In genomic region chr1:89703294-89703693, GRCm38 (mm10) we compare ENCODE assay signal across 8 mouse cellular contexts.
DNase-seq lines count a peak whose midpoint lies in the region; ATAC-seq and TF ChIP-seq lines count a peak whose summit lies in the region.
"Had no signal": no experiment of that assay in that cellular context is flagged by ENCODE, and none has a peak within 500 bp of the region (broad histone marks: within the 10 kb centered on the region; RNA-seq: fewer than 3 reads in every experiment).

No protein-coding gene starts in this region.

- TF ChIP-seq CTCF in kidney, postnatal 0 days (IDR thresholded peaks at IDR 0.05; ENCODE audit: low read depth), result no peak
- no peak for TF ChIP-seq CTCF in lung, adult 2 months (IDR thresholded peaks at IDR 0.05; ENCODE audit: insufficient read depth, low read length)
- no peak for TF ChIP-seq CTCF in cerebellum, adult 2 months (IDR thresholded peaks at IDR 0.05; ENCODE audit: borderline replicate concordance, insufficient read depth, low read depth, low read length)

- H3K9me3 ChIP-seq in kidney, postnatal 0 days (replicated peaks; ENCODE audit: low read length), result no peaks in the 10 kb centered on the region
- no peaks in the 10 kb centered on the region for H3K9me3 ChIP-seq in heart, embryonic 12.5 days (replicated peaks)

- no peak overlapping the region for H3K27ac ChIP-seq in kidney, postnatal 0 days
- H3K27ac ChIP-seq in heart, embryonic 12.5 days (ENCODE audit: poor library complexity, severe bottlenecking), result 0 out of 2 replicates have a peak overlapping the region, but pooled peaks have one; percentile 38
- no peak overlapping the region for H3K27ac ChIP-seq in cerebellum, adult 2 months (ENCODE audit: insufficient read depth, low read length)

- H3K27me3 ChIP-seq in kidney, postnatal 0 days (ENCODE audit: insufficient read depth, low read length), result no peaks in the 10 kb centered on the region
- H3K27me3 ChIP-seq in heart, embryonic 12.5 days (replicated peaks), result no peaks in the 10 kb centered on the region
- H3K27me3 ChIP-seq in cerebellum, adult 2 months (ENCODE audit: control insufficient read depth, insufficient read depth, low read length), result no peaks in the 10 kb centered on the region

- 23% methylated on average over 13 of the region's 13 CpGs for WGBS in kidney, postnatal 0 days
- WGBS in heart, embryonic 12.5 days, result 14% methylated on average over 13 of the region's 13 CpGs
- WGBS in lung, adult 2 months, result 52% methylated on average over 13 of the region's 13 CpGs
- WGBS in cerebellum, adult 2 months, result 68% methylated on average over 13 of the region's 13 CpGs

- peaks cover 3% of the 10 kb centered on the region; the same call in 1 of the 2 replicates for H3K4me1 ChIP-seq in kidney, postnatal 0 days (replicated peaks; ENCODE audit: insufficient read depth, low read length)
- peaks cover 36% of the 10 kb centered on the region for H3K4me1 ChIP-seq in heart, embryonic 12.5 days (replicated peaks)
- peaks cover 6% of the 10 kb centered on the region; the same call in 1 of the 2 replicates for H3K4me1 ChIP-seq in lung, adult 2 months (ENCODE audit: control insufficient read depth, insufficient read depth, low read length)
- peaks cover 36% of the 10 kb centered on the region for H3K4me1 ChIP-seq in cerebellum, adult 2 months (ENCODE audit: control insufficient read depth, insufficient read depth, low read length)

- H3K4me3 ChIP-seq in kidney, postnatal 0 days (replicated peaks; ENCODE audit: low read depth, low read length), result no peak overlapping the region
- no peak overlapping the region for H3K4me3 ChIP-seq in heart, embryonic 12.5 days
- no peak overlapping the region for H3K4me3 ChIP-seq in lung, adult 2 months (replicated peaks; ENCODE audit: extremely low read depth, low read depth, low read length)
- no peak overlapping the region for H3K4me3 ChIP-seq in cerebellum, adult 2 months (replicated peaks; ENCODE audit: insufficient read depth, low read depth, low read length)

- TF ChIP-seq POLR2A in lung, adult 2 months (IDR thresholded peaks at IDR 0.05; ENCODE audit: borderline replicate concordance, extremely low read depth, low read depth, low read length), result no peak
- TF ChIP-seq POLR2A in cerebellum, adult 2 months (IDR thresholded peaks at IDR 0.05; ENCODE audit: borderline replicate concordance, insufficient read depth, low read length), result no peak

- DNase-seq in kidney, postnatal 0 days (ENCODE audit: low spot score), result peak; percentile 35
- DNase-seq in kidney, adult 8-10 months, result no peak
- DNase-seq in adrenal gland, postnatal 36 days, result peak; percentile 40 to 48
- peak; percentile 54 for DNase-seq in mesoderm, embryonic 11.5 days (ENCODE audit: low read depth, low spot score)
- no peak for DNase-seq in lung, adult 2 months
- no peak for DNase-seq in cerebellum, adult 2 months

- H3K4me2 ChIP-seq in kidney, postnatal 0 days (ENCODE audit: low read length), result no peak overlapping the region
- peak overlapping the region; percentile 40; the same call in 1 of the 2 replicates for H3K4me2 ChIP-seq in heart, embryonic 12.5 days

- 0 out of 2 replicates have a peak, but pooled peaks cover 8% of the 10 kb centered on the region for H3K36me3 ChIP-seq in kidney, postnatal 0 days (ENCODE audit: insufficient read depth, low read length)
- peaks cover 4% of the 10 kb centered on the region; the same call in 1 of the 2 replicates for H3K36me3 ChIP-seq in heart, embryonic 12.5 days

- no peak for ATAC-seq in kidney, postnatal 0 days (replicated peaks; ENCODE audit: low FRiP score, low read depth)
- ATAC-seq in heart, embryonic 12.5 days (ENCODE audit: insufficient number of reproducible peaks, low FRiP score), result no peak; the same call in 1 of the 2 replicates
- ATAC-seq: inflammation-experienced regulatory T-cells, adult 6 months had no signal

- no peak overlapping the region for H3K9ac ChIP-seq in kidney, postnatal 0 days (ENCODE audit: low read depth, low read length)
- no peak overlapping the region for H3K9ac ChIP-seq in heart, embryonic 12.5 days

Comparison
In these comparisons a context has a peak if more than half of its experiments do, and no peak if none do; other contexts are left out.
1. DNase-seq: peak in kidney, postnatal 0 days (single experiment), adrenal gland, postnatal 36 days (2 of 2) and mesoderm, embryonic 11.5 days (single experiment); none in kidney, adult 8-10 months (0 of 2), lung, adult 2 months (single experiment) and cerebellum, adult 2 months (0 of 2).